Mouse (Mus musculus) heart, postnatal 36 days (tissue): ENCODE results near the gene Mettl16. TPM values are rescaled to one million over a fixed set of nuclear protein-coding genes. Genes with fewer than 3 reads are reported as not detected.
"Not testable (repeated sequence)": the region's sequence is repeated elsewhere in the genome, so short reads cannot be mapped to it uniquely, and the experiment has no call there.

ENCODE experiments used
- DNase-seq, 2 experiments: peaks; one replicate each; pipeline ENCODE4 v3.0.0; 2021 to 2022
- intact Hi-C: fragments of 180-260 bp; cut with DNase I; formaldehyde crosslinking; loops from one replicate; pipeline ENCODE4 v1.15.1; 2025
- total RNA-seq, 2 experiments: library from RNA; stranded (reverse); gene quantifications; 2 replicates each; pipeline ENCODE4 v1.2.3; 2021

Mettl16 gene
- total RNA-seq, 2 experiments from 2014 or later, result 13.0 to 13.8 TPM

GRCm38 (mm10) chr11:74771234-74771633 is 604 bp downstream of the Mettl16 start:
- intact Hi-C loops, result loop anchor here (2.0 to 5.0 kb wide), 2 partner anchors 46 to 76 kb away; partner anchors contain the start of gene Pafah1b1
- DNase-seq, result no peak

DNA sequence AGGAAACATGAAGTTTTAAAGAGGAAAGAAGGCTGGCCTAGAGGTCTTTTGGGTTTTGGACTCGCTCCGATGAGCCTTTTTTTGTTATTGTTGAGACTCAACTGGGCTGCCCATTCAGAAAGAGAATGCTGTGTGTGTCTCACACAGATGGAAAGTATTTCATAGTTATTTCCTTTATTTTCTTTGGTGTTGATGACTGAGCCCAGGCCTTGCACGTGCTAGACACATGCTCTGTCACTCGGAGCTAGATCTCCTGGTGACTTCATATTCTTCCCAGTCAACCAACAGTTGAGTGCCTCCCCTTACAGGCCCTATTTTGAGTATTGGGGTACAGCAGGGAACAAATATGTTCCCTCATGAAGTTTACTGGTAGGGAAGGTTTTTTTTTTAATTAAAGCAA is 1.0 kb downstream of the Mettl16 start:
- no peak for DNase-seq
- intact Hi-C loops, result loop anchor here (2.0 to 5.0 kb wide), 2 partner anchors 47 to 76 kb away; partner anchors contain the start of gene Pafah1b1

DNA sequence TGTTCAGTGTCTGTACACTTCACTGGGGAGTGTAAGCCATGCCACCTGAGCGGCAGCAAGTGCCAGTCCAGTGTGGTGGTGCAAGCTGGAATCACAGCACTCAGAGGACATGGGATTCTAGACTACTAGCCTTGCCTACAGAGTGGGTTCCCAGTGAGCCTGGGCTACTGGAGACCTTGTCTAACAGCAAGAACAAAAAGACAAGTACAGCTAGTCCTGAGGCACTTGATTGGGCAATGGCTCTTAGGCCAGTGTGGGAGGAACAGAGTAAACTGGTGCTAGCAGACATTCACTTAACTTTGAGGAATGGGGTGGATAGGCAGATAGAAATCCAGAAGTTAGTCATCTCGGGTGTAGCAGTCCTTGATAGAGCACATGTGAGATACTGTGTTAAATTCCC is 1.8 kb downstream of the Mettl16 start:
- no peak for DNase-seq
- intact Hi-C loops, result loop anchor here (5.0 kb wide), 1 partner anchor 75 kb away; no protein-coding TSS in a partner anchor

DNA sequence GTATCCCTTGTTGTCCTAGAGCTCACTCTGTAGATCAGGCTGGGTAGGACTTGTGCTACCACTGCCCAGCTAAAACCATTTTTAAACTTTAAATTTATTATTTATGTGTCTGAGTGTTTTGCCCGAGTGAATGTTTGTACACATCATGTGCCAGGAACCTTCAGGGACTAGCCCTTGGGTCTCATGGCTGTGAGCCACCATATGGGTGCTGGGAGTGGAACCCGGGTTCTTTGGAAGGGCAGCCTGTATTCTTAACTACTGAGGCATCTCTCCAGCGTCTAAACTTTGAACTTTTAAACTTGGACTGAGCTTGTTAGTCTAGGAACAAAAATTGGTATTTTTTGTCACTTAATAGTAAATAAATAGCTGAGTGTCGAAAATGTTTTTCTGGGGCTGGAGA is 22.2 kb downstream of the Mettl16 start:
- no peak for DNase-seq
- intact Hi-C loops, result no loop called here

DNA sequence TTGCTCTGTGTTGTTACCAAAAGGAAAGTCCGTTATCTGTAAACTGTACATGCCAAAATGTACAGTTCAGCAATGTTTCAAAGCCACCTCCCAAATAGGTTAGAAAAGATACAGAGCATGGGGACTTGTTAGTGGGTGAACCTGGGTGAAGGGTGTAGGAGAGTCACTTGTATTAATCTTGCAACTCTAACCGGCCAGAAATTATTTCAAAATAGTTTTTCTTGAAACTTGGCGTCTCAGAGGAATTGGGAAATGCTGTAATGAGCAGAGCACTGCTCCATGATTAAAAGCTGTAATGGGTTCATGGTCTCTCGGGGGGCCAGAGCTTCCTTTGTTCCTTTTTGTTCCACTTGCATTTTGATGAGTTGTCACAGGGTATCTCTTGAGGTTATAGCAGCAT is 30.0 kb downstream of the Mettl16 start:
- intact Hi-C loops, result no loop called here
- no peak for DNase-seq

DNA sequence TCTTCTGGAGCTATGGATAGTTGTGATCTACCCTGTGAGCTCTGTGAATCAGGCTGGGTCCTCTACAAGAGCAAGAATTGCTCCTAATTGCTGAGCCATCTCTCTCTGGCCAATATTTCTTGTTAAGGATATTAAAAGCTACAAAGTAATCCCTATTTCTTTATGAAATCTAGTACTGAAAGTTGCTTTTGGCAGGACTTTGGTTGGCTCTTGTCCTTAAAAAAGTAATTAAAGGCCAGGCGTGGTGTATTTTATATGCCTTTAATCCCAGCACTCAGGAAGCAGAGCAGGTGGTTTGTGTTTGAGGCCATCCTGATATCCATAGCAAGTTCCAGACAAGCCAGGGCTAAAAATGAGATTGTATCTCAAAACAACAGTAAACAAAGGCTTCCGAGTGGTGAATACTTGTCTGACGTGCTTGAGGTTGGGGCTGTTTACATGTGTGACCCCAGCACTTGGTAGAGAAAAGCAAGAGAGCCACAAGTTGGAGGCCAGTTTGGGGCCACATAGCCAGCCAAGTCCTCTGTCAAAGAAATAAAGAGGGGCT is 33.5 kb downstream of the Mettl16 start:
- intact Hi-C loops, result no loop called here
- DNase-seq, result no peak

DNA sequence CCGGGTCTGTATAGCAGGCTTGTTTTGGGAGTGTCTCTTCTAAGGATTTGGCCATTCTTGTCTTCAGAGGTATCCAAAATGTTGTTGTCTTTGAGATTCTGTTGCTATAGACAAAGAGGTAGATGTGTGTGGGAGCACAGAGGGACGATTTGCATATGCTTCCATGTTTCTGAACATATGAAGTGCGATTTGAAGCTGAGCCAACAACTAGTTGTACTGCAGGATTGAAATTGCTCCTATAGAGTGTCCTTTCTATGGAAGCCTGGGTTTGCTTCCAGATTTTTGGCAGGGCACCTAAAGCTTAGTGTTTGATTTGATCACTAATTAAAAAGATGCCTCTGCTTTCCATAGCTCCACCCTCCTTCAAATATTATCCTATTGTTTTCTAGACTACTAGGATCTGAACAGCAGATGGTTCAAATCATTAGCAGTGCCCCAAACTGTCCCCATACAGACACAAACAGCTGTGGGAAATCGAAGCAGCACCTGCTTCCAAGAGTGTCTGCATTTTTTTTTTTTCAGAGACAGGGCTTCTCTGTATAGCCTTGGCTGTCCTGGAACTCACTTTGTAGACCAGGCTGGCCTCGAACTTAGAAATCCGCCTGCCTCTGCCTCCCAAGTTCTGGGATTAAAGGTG is 36.7 kb downstream of the Mettl16 start:
- DNase-seq, result no peak
- intact Hi-C loops, result no loop called here

DNA sequence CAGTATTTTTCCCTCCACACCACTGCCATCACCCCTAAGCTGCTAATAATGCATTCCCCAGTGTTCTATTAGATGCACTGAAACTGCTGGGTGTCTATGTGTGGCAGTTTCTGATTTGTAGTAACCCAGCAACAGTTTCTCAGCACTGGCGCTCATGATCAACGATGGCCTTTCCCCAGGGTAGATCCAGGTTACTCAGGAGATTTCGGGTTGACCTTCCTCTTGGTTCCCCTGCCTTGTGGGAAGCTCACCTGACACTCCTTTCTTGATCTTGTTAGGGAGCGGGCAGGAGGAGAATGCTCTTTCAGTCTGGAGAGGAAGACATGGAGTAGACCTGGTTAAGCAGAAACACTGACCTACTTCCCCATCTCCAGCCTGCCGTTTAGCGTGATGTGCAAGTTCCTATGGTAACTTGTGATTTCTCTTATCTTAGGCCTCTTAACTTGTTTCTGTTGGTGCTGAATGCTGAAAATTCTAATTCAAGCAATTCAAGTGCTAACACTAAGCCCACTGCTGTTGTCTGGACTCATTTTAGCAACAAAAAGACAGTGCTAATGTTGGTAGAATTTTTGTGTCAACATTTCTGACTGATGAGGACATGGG is 37.7 kb downstream of the Mettl16 start:
- no peak for DNase-seq
- intact Hi-C loops, result no loop called here

DNA sequence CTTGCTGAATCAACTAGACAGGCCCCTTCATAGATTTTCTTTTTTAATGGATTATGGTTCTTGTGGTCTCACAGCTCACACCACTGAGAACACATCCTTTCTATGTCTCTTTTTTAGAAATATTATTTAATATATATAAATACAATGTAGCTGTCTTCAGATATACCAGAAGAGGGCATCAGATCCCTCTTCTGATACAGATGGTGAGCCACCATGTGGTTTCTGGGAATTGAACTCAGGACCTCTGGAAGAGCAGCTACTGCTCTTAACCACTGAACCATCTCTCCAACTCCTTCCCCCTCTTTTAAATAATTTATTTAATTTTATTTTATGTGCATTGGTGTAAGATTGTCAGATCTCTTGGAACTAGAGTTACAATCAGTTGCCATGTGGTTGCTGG is 39.5 kb downstream of the Mettl16 start:
- DNase-seq, result no peak
- intact Hi-C loops, result loop anchor here (5.0 kb wide), 1 partner anchor 37 kb away; no protein-coding TSS in a partner anchor

GRCm38 (mm10) chr11:74811027-74811426 is 40.4 kb downstream of the Mettl16 start:
- DNase-seq, result not testable (repeated sequence)
- intact Hi-C loops, result loop anchor here (5.0 kb wide), 1 partner anchor 36 kb away; no protein-coding TSS in a partner anchor

GRCm38 (mm10) chr11:74811538-74811937 is 40.9 kb downstream of the Mettl16 start:
- intact Hi-C loops, result loop anchor here (5.0 kb wide), 1 partner anchor 36 kb away; no protein-coding TSS in a partner anchor
- DNase-seq, result no peak

DNA sequence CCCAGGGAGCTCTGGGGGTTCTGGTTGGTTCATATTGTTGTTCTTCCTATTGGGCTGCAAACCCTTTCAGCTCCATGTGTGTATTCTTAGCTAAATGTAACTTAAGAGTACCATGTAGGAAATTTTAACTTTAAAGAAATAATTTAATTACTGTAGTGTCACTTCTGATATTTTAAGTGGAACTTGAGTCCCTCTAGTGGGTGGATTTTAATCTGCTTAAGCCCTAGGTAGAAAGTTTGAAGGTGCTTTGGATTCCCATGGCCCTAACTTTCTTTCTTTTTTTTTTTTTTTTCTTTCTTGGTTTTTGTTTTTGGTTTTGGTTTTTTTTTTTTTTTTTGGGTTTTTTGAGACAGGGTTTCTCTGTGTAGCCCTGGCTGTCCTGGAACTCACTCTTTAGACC is 45.2 kb downstream of the Mettl16 start:
- intact Hi-C loops, result loop anchor here (2.0 kb wide), 1 partner anchor 181 kb away; no protein-coding TSS in a partner anchor
- DNase-seq, result no peak

DNA sequence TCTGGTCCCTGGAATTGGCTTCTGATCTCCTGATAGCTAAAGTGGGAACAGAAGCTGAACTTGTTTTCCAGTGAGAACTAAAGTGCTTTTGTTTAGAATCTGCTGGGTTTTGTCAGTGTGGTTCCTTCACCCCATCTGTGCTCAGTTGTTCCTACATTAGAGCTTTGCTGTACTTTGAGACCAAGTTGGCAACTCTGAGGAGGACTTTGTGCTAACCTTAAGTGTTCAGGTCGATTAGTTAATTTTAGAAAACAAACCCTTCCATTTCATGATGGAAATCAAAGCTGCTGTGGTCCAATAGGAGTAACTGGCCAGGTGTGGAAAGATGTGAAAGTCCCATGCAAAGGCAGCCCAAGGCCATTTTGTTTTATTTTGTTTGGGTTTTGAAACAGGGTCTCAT is 50.3 kb downstream of the Mettl16 start:
- intact Hi-C loops, result loop anchor here (1.0 kb wide), 1 partner anchor 27 kb away; no protein-coding TSS in a partner anchor
- no peak for DNase-seq

GRCm38 (mm10) chr11:74821463-74821862 is 50.8 kb downstream of the Mettl16 start:
- intact Hi-C loops, result loop anchor here (1.0 kb wide), 1 partner anchor 27 kb away; no protein-coding TSS in a partner anchor
- DNase-seq, result peak in 1 of 2 experiments; percentile 29

GRCm38 (mm10) chr11:74822746-74823440 is 52.3 kb downstream of the Mettl16 start:
- intact Hi-C loops, result no loop called here
- DNase-seq, result no peak

DNA sequence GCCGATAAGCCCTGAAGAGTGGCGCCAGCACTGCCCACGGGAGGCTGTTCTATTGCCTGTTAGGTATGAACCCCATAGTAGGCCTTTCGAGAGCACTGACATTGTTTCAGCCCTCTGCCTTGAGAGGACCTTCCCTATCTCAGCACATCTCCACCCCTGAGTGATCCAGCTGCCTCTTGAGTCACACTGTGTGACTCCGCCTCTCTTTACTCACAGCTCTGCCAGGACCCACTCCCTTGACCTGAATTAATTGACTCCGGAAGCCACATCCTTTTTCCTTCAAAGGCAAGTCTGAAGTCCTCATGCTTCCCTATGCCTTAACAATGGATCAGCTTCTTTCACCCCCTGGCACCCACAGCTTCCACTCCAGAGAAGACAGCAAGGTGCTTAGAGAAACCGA is 55.5 kb downstream of the Mettl16 start:
- no peak for DNase-seq
- intact Hi-C loops, result loop anchor here (5.0 kb wide), 2 partner anchors 104 to 341 kb away; partner anchors contain the start of genes Hic1 and Pafah1b1

DNA sequence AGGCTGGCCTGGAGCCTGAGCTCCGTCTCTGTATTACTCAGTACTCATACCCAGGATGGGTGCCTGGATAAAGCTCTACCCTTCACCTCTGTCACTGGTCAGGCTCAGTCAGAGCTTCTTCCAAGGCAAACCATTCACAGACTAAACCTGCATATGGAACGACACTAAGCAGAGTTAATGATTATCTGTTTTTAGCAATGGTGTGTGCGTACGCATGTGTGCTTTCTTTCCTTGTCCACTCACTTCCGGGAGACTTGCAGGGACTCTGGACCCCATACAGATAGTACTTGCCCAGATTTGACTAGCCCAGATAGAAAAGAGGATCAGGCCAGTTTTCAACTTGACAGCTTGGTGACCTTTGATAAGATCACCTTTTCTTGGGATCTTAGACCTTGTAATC is 56.1 kb downstream of the Mettl16 start:
- DNase-seq, result no peak
- intact Hi-C loops, result loop anchor here (5.0 kb wide), 2 partner anchors 104 to 341 kb away; partner anchors contain the start of genes Hic1 and Pafah1b1

DNA sequence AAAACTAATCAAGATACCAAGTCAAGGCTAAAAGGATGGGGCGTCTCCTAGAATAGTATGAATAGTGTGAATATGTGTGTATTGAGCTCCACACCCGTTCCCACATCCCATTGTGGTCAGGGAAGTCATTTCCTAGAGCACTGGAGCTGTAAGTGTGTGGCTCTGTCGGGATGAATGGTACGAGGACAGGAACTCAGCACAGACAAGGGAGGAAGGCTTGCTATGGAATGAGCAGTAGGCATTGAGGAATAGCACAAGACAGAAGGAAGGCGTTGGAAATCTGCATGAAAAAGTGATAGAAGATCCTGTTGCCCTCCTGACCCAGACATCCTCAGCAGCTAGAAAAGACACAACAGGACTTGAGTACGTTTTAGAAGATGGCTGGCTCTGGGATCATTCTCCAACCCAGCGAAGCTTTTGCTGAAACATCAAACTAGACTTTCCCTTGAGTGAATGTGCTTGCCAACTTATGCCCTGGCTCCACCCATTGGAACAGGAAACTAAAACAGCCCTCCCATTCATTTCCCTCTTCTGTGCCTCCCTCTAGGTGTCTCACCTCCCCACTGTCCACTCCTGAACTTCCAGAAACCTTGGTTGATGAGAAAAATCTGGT is 57.3 kb downstream of the Mettl16 start:
- intact Hi-C loops, result loop anchor here (5.0 kb wide), 2 partner anchors 106 to 339 kb away; partner anchors contain the start of genes Hic1 and Pafah1b1
- no peak for DNase-seq

DNA sequence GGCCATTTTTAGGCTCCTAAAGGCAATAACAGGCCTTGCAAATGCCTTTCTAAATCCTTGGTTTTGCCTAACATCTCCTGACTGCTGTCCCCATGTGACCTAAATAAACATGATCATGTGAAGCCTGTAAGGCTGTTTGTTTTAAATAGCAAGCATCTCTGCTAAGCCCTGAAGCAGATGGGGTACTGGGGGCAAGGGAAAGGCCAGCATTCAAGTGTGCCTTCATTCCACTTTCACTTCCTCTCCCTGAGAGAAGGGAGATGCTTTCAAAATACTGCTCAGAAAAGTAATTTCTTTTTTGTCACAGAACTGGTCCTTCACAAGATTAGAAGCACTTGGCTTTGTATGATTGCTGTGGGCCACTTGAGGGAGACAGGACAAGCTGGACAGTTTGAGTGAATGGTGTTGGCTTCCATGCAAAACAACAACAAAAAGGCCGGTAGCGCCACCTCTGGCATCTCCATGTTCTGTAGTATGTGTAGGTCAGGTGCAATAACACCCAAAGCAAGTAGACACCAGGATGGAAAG is 57.8 kb downstream of the Mettl16 start:
- DNase-seq, result no peak
- intact Hi-C loops, result loop anchor here (5.0 kb wide), 2 partner anchors 106 to 339 kb away; partner anchors contain the start of genes Hic1 and Pafah1b1
